Mouse (Mus musculus) MEL (cell line): ENCODE results near the gene Ap4s1.

Source experiments
- CHD2 ChIP-seq: IDR thresholded peaks from 2 replicates; pipeline ENCODE4 v1.6.1; 2011; ENCODE audit warnings: low read length, improper control_type of control experiment
- CTCF ChIP-seq, 3 experiments: IDR thresholded peaks in 2 of 3; conservative IDR thresholded peaks in 1 of 3; 2 replicates each; pipeline ENCODE4 v1.5.1; 2011 to 2012; ENCODE audit warnings: low read length in 3 of 3, low read depth in 2 of 3, mild to moderate bottlenecking in 2 of 3, improper control_type of control experiment in 1 of 3, inconsistent platforms in 1 of 3, mixed read lengths in 1 of 3, moderate library complexity in 1 of 3; ENCODE audit not compliant: control insufficient read depth in 1 of 3, insufficient read depth in 1 of 3, poor library complexity in 1 of 3, severe bottlenecking in 1 of 3
- EP300 ChIP-seq, 2 experiments: IDR thresholded peaks; 2 replicates each; pipeline ENCODE4 v1.6.1; 2011; ENCODE audit warnings: improper control_type of control experiment in 2 of 2, low read length in 2 of 2, low read depth in 1 of 2, mild to moderate bottlenecking in 1 of 2
- POLR2A ChIP-seq, 2 experiments: IDR thresholded peaks; 2 replicates each; pipeline ENCODE4 v1.6.1; 2011 to 2012; ENCODE audit warnings: low read length in 2 of 2, mild to moderate bottlenecking in 2 of 2, control low read depth in 1 of 2, improper control_type of control experiment in 1 of 2, low read depth in 1 of 2, moderate library complexity in 1 of 2; ENCODE audit not compliant: control insufficient read depth in 1 of 2, insufficient read depth in 1 of 2, poor library complexity in 1 of 2
- POLR2AphosphoS5 ChIP-seq: IDR thresholded peaks from 2 replicates; pipeline ENCODE4 v1.6.1; 2012; ENCODE audit warnings: low read depth, borderline replicate concordance, mild to moderate bottlenecking, inconsistent platforms, low read length, moderate library complexity, mixed read lengths
- TAL1 ChIP-seq: IDR thresholded peaks from 2 replicates; pipeline ENCODE4 v1.6.1; 2012; ENCODE audit warnings: mild to moderate bottlenecking, inconsistent platforms, low read length, moderate library complexity, mixed read lengths
- USF2 ChIP-seq, 2 experiments: IDR thresholded peaks; 2 replicates each; pipeline ENCODE4 v1.6.1; 2011 to 2012; ENCODE audit warnings: improper control_type of control experiment in 2 of 2, low read length in 2 of 2, borderline replicate concordance in 1 of 2, inconsistent platforms in 1 of 2, low read depth in 1 of 2, mild to moderate bottlenecking in 1 of 2; ENCODE audit not compliant: insufficient read depth in 1 of 2
- ZC3H11A ChIP-seq: IDR thresholded peaks from 2 replicates; pipeline ENCODE4 v1.6.1; 2012; ENCODE audit warnings: low read depth, mild to moderate bottlenecking, inconsistent platforms, low read length, improper control_type of control experiment
- ZNF384 ChIP-seq: IDR thresholded peaks from 2 replicates; pipeline ENCODE4 v1.6.1; 2012; ENCODE audit warnings: low read depth, mild to moderate bottlenecking, inconsistent platforms, low read length, improper control_type of control experiment

GRCm38 (mm10) chr12:51712685-51713084 is 21.9 kb downstream of the Ap4s1 start:
- no peak for TF ChIP-seq TAL1
- no peak for TF ChIP-seq POLR2A (IDR thresholded peaks at IDR 0.05; ENCODE audit: control insufficient read depth in 1 of 2, insufficient read depth in 1 of 2, low read depth in 1 of 2, low read length in 2 of 2, poor library complexity in 1 of 2)
- TF ChIP-seq POLR2AphosphoS5, result no peak
- no peak for TF ChIP-seq EP300 (IDR thresholded peaks at IDR 0.05; ENCODE audit: low read depth in 1 of 2, low read length in 2 of 2)
- TF ChIP-seq ZNF384, result no peak
- no peak for TF ChIP-seq USF2 (IDR thresholded peaks at IDR 0.05; ENCODE audit: borderline replicate concordance in 1 of 2, insufficient read depth in 1 of 2, low read depth in 1 of 2, low read length in 2 of 2)
- no peak for TF ChIP-seq CTCF (IDR thresholded peaks at IDR 0.05 in 2 of 3, conservative IDR thresholded peaks at IDR 0.05 in 1 of 3; ENCODE audit: control insufficient read depth in 1 of 3, insufficient read depth in 1 of 3, low read depth in 2 of 3, low read length in 3 of 3, poor library complexity in 1 of 3, severe bottlenecking in 1 of 3)
- no peak for TF ChIP-seq CHD2
- no peak for TF ChIP-seq ZC3H11A
